Mouse (Mus musculus) CD8-positive naive resting alpha-beta T cell, adult 2 months (primary cell): Measurements from ENCODE around the gene Rsl1.
"Not testable (repeated sequence)": the region's sequence is repeated elsewhere in the genome, so short reads cannot be mapped to it uniquely, and the experiment has no call there.

Experiments used
- DNase-seq, 2 experiments: peaks; one replicate each; pipeline ENCODE4 v3.0.0; 2022; ENCODE audit warnings: low read depth in 2 of 2, low spot score in 2 of 2

Gene Rsl1

DNA sequence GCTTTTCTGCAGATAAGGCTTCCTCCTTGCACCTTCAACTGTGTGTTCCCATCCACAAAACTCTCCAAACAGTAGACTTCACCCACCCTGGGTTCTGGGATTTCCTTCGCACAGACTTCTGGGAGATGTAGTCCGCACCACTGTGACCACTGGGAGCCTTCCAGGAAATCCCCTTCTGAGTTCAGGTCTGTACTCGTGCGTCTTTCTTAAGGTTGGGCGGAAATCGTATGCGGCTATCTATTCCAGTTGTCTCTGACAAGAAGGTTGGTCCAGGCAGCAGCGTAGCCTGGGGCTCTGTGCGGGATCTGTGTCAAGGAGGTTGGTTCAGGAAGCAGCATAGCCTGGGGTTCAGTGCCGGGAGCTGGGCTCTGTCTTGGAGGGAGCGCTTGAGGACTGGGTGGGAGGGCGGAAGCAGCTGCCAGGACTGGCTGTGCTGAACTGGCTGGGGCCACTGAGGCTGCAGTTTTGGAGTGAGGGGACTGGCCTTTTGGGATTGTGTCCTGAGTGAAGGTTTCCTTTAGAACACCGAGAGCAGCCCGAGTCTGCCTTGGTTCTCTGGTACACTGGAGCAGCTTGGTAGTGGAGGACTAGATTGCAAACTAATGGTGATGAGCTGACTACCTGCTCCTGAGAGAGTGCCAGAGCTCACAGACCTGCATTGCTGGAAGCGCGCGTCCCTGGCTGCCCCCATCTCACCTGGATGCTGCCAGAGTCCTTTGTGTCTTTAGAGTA lies at the start of gene Rsl1:
Gene Rsl1, plus strand, starts transcription at position 192 of the 732 bp plus-strand sequence.
- peak; percentile 73 to 76 for DNase-seq

DNA sequence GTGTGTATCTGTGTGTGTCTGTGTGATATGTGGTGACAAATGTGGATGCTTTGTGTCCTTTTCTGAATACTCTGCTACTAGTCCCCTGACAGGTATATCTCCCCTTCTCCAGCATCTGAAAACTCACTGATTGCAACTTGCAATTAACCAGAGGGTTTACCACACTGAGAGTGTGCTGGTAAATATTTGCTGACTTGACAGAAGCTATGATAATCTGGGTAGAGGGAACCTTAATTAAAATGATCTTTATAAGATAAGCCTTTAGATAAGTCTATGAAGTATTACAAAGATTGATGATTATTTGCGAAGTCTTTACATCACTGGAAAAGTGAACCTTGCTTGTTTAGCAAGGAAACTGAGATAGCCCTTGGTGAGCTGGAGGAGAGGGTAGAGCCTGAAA lies 48.5 kb upstream of the Rsl1 start:
- no peak for DNase-seq

DNA sequence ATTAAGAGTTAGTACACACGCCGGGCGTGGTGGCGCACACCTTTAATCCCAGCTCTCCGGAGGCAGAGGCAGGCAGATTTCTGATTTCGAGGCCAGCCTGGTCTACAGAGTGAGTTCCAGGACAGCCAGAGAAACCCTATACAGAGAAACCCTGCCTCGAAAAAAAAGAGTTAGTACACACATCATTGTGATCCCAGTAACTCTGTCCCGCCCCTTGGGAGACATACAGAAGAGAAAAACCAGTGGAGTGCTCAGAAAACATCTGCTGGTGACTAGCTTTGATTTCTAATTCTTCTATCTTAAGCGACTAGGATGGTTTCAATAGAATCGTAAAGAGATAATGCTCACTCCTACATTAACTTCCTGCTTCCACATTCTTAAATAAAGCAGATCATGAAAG lies 45.5 kb upstream of the Rsl1 start:
- not testable (repeated sequence) for DNase-seq

DNA sequence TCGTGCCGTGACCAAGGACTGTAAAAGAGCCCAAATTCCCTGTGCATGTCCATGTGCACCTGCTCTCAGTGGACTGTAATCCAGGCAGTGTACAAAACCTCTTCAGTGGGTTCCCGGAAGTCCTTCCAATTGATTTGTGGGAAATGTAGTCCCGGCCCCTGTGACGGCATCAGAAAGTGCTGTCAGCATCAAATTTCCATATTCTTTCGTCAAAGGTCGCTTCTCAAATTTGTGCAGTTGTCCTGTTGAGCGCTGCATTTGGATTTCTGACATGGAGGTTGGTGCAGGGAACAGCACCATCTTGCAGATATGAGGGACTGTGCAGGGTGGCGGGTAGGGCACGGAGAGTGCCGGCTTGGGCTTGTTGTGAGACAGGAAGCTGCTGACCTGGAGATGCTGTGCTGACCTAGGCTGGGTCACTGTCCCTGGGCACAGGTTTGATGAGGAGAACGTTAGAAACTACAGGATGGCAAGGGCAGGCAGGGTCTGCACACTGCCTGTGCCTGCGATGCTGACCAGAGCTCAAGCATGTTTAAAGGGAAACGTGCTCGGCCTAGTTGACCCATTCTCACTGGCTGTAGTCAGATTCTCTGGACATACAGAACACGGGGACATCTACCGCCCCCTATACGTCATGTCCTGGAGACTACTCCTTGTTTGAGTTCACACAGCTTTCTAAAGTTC lies 44.8 kb upstream of the Rsl1 start:
- DNase-seq = peak; percentile 55 to 71

DNA sequence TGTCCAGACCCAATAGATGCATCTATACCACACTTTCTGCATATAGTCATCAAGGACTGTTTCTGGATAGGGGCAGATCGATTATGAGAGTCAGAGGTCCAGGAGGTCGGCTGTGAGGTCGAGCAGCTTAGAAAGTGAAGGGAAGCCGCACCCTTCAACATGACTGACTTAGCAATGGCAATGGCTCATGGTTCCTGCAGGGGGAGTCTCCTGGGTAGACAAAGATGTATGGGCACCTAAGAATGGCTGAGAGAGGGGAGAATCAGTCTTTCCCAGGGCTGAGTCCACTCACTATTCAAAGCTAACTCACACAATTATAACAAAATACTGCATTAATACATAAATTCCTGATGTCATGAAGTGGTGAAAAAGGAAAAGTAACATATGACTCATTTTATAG lies 6.9 kb upstream of the Rsl1 start:
- not testable (repeated sequence) for DNase-seq

DNA sequence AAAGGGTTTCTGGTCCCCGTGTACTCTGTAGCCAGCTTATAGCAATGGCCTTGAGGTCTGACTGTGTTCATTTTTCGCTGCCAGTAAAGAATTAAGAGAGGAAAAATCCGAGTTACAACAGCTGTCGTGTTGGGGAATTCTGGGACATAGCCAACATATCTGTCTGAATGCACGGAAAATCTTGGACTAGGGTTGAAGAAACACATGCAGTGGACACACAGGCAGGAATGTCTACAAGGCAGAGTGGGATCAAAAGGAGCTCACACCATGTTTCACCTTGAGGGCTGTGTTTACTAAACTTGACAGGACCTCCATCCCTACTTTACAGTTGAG lies 707 bp downstream of the Rsl1 start:
- DNase-seq = no peak

DNA sequence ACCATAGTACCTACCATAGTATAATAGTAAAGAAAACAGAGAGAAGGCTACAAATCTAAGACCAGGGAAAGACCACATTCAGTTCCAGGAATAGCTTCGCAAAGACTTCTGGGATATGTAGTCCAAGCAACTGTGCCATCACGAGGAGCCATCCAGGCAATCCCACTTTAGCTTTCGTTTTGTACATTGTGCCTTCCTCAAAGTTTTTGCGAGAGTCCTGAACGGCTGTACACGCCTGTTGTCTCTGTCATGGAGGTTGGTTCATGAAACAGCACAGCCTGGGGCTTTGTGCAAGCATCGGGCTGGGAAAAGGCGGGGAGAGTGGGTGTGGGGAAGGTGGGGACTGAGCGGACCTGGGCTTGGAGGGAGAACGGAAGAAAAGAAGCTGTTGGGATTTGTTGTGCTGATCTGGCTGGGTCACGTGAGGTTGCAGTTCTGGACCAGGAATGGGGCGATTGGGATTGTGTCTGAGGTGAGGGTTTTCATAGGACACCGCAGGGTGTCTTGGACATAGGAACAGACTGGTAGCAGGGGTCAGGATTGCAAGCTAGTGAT lies 21.4 kb downstream of the Rsl1 start, which contains the start of gene Zfp455:
Gene Zfp455, plus strand, starts transcription at position 167 of the 555 bp plus-strand sequence.
- DNase-seq = peak; percentile 11 to 33

DNA sequence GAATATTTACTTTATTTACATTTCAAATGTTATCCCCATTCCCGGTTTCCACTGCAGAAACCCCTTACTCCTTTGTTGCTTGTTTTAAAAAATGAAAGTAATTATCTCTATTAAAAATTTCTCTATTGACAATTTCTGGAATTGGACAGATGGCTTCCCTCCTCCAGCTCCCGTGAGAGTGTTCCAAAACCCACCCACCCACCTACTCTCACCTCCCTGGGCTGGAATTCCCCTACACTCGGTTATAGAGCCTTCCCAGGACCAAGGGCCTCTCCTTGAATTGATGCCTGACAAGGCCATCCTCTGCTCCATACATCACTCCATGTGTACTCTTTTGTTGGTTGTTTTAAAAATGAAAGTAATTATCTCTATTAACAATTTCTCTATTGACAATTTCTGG lies 28.7 kb downstream of the Rsl1 start:
- DNase-seq = no peak

DNA sequence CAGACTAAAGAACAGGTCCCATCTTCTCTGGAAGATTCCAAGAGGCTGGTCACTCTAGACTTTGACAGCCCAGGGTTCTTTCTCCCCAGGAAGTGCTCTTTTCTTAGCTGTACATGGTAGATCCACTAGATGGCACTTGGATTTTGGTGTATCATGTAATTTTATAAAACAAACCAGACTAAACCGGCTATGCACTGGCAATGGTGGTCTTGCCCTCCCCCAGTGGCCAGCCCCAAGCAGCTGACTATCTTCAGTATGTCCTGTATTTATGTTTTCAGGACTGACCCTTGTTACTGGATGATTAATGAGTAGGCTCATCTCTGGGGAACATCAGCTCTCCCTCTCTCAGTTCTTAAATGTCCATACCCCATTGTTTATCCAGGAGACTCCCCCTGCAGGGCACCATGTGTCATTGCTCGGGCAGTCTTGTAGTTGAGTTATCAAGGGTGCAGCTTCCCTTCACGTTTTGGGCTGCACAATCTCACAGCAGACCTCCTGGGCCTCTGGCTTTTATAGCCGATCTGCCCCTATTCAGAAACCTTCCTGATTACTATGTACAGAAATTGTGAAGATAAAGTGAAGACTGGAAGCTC lies 41.1 kb downstream of the Rsl1 start:
- DNase-seq = peak; percentile 3 to 14
